Mouse (Mus musculus) megakaryocyte, embryonic 14.5 days (primary cell): ENCODE measurements around the gene Crp. TPM values are rescaled to one million over a fixed set of nuclear protein-coding genes. Genes with fewer than 3 reads are reported as not detected.

Experiments used
- H3K27me3 ChIP-seq: replicated peaks from 2 replicates; pipeline ENCODE3; 2012; ENCODE audit warnings: inconsistent platforms
- H3K36me3 ChIP-seq: replicated peaks from 2 replicates; pipeline ENCODE3; 2012; ENCODE audit warnings: low read length, inconsistent platforms, mixed read lengths
- H3K4me1 ChIP-seq: 2 replicates; pipeline ENCODE4 v1.6.1; 2012; ENCODE audit warnings: inconsistent platforms
- H3K4me3 ChIP-seq: replicated peaks from 2 replicates; pipeline ENCODE3; 2012; ENCODE audit warnings: moderate library complexity, mild to moderate bottlenecking, inconsistent platforms
- H3K9me3 ChIP-seq: 2 replicates; pipeline ENCODE4 v1.6.1; 2012; ENCODE audit warnings: inconsistent platforms
- FLI1 ChIP-seq: IDR thresholded peaks from 2 replicates; pipeline ENCODE4 v1.6.1; 2012; ENCODE audit warnings: low read length, inconsistent platforms, mixed read lengths
- GATA1 ChIP-seq: IDR thresholded peaks from 3 replicates; pipeline ENCODE4 v1.6.1; 2012; ENCODE audit warnings: mixed read lengths, low read length, inconsistent platforms, borderline replicate concordance
- polyA plus RNA-seq: library from polyadenylated mRNA; stranded (reverse); fragments of >175 nt; gene quantifications from 2 replicates; pipeline ENCODE4 v1.2.3, GENCODE M21; 2012; ENCODE audit warnings: low replicate concordance; ENCODE audit not compliant: insufficient read depth

Gene Crp
- polyA plus RNA-seq, 1 experiment = not detected

DNA sequence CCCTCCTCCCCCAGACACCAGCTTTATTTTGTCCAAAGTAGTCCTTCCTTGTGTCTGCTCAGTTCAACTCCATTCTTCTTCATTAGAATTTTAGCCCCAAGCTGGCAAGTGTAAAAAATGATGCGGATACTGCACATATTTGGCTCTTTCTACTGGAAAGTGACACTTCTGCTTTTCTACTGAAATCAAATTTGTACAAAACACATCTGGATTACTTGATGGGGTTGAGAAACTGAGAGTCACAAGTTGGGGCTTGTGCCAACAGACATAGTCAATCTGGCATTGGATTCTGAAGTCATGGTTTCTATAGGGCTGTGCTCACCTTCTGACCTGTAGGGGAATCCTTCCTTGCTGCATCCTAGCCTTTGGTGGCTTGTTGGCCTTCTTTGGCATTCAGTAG, 27.1 kb upstream of the Crp start:
- H3K36me3 ChIP-seq = no peaks in the 10 kb centered on the region
- TF ChIP-seq FLI1 = no peak
- no peak for TF ChIP-seq GATA1
- H3K9me3 ChIP-seq = no peaks in the 10 kb centered on the region
- no peak overlapping the region for H3K4me3 ChIP-seq
- no peaks in the 10 kb centered on the region for H3K4me1 ChIP-seq
- H3K27me3 ChIP-seq = no peaks in the 10 kb centered on the region

DNA sequence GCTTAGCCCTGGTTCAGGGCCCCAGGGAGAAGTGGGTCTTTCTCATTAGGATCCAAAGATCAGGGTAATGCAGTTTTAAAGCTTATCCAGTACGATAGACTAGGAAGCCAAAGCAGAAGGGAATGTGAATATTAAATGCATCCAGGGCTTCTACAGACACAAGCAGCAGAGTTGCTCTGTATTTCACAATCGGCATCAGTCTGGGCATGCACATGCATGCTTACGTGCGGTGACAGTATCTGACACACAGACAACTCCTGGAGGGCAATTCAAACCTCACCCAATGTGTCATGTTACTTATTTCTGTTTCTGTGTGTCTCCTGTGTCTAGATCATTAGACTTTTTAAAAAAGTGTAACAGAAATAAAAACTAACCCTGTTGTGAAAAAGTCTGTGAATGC, 17.1 kb upstream of the Crp start:
- no peaks in the 10 kb centered on the region for H3K36me3 ChIP-seq
- TF ChIP-seq FLI1 = no peak
- no peak for TF ChIP-seq GATA1
- no peak overlapping the region for H3K4me3 ChIP-seq
- no peaks in the 10 kb centered on the region for H3K9me3 ChIP-seq
- H3K27me3 ChIP-seq = no peaks in the 10 kb centered on the region
- no peaks in the 10 kb centered on the region for H3K4me1 ChIP-seq

DNA sequence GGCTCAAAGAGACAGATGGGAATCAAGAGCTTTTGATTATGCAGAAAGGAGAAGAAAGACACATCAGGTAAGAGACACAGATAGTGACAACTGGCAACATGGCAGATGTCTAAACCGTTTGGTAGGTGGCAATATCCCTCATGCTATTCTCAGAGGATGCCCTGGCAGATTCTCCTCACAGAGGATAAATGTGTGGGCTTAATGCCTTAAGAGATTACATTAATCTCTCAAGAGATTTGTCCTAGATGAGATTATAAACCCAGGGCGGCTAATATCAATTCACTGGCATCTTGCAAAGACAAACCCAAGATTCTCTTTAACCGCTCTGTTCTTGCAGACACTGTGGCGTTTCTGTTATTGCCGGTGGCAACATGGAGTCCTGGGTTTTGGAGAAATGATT, 14.3 kb upstream of the Crp start:
- Histone ChIP-seq H3K9me3 (no peaks in the 10 kb centered on the region), H3K4me1 (no peaks in the 10 kb centered on the region), H3K36me3 (no peaks in the 10 kb centered on the region), H3K27me3 (no peaks in the 10 kb centered on the region), H3K4me3 (no peak overlapping the region)
- TF ChIP-seq GATA1 (no peak), FLI1 (no peak)

DNA sequence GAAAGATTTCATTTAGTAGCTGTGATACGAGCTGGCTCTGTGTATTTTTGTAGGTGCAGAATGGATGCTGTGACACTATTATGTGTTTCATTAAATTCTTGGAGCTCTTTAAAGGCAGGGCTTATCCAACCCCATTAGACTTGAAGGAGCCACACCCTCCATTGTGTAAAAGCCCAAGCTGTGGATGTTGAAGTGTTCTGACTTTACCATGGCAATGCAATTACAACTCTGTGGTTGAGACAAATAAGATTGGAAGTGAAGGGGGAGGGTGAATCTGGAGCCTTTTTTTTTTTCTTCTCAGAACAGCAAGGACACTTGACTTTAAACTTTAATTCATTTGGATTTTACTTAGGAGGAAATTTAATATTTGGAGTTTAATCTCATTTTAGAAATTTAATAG, 13.9 kb upstream of the Crp start:
- TF ChIP-seq GATA1 (no peak), FLI1 (no peak)
- Histone ChIP-seq H3K4me3 (no peak overlapping the region), H3K4me1 (no peaks in the 10 kb centered on the region), H3K36me3 (no peaks in the 10 kb centered on the region), H3K27me3 (no peaks in the 10 kb centered on the region), H3K9me3 (no peaks in the 10 kb centered on the region)

DNA sequence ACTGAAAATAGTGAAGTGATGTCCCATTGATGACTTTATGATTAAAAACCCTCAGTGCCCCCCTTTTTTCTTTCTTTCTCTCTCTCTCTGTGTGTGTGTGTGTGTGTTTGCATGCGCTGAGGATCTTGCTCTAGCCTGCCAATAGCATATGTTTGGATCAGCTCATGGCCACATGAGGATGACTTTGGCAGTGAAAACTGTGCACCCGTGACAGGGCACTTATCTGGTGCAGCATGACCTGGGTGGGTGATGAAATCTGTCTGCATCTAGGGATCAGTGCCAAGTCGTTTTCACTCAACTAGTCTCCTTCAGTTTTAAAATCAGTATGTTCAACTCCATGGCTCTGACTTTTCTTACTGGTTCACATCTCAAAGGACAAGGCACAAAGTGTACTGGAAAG, 12.7 kb upstream of the Crp start:
- Histone ChIP-seq H3K4me3 (no peak overlapping the region), H3K36me3 (no peaks in the 10 kb centered on the region), H3K4me1 (no peaks in the 10 kb centered on the region), H3K27me3 (no peaks in the 10 kb centered on the region), H3K9me3 (no peaks in the 10 kb centered on the region)
- TF ChIP-seq GATA1 (no peak), FLI1 (no peak)

DNA sequence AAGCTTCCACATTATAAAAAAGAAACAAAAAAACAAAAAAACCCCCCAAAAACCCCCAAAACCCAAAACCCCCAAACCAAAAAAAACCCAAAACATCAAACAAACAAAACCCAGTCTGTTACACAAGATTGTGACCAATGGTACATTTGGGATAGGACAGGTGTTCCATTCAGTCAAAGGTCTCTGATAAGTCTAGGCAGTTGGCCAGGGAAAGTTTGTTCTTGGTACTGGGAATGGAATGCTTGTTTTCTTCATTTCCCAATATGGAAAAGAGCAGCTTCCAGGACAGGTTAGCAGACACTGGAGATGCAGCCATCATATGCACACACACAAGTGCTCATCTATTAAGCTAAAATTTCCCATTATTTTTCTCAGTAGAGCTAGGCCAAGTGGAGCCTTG, 433 bp upstream of the Crp start:
- no peaks in the 10 kb centered on the region for H3K27me3 ChIP-seq
- no peaks in the 10 kb centered on the region for H3K9me3 ChIP-seq
- no peaks in the 10 kb centered on the region for H3K4me1 ChIP-seq
- H3K36me3 ChIP-seq = no peaks in the 10 kb centered on the region
- no peak overlapping the region for H3K4me3 ChIP-seq
- TF ChIP-seq FLI1 (no peak), GATA1 (no peak)

DNA sequence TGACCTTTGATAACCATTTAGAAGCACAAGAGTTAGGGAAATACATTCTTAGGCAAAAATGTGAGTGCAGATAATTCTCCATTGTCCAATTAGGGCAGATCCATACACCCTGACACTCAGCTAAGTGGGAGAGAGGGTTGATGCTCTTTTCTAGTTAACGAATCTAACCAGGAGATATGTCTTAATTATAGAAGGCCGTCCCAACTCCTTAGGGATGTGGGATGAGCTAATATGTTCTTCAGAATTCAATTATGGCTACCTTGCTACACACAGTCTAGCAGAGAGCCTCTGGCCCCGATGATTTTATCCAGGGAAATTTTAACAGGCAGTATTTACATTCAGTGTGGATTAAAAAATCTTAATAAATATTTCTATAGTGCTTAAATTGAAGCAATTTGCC, 3.0 kb downstream of the Crp start:
- Histone ChIP-seq H3K9me3 (no peaks in the 10 kb centered on the region), H3K36me3 (no peaks in the 10 kb centered on the region), H3K4me1 (no peaks in the 10 kb centered on the region), H3K27me3 (no peaks in the 10 kb centered on the region), H3K4me3 (no peak overlapping the region)
- TF ChIP-seq GATA1 = no peak
- no peak for TF ChIP-seq FLI1

DNA sequence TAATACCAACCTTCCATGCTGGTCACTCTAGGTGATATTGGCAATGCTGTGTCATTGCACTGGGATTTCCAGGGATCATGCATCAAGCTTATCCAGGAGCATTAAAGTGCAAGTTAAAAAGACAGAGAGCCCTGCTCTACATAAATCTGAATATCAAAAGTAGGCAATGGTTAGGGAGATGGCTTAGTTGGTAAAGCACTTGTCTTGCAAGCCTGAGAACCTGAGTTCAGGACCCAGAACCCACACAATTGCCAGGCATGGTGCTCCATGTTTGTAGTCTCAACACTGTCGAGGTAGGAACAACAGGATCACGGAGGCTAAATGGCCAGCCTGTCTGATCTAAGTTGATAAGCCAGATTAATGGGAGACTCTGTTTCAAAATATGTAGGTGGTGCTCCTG, 3.5 kb downstream of the Crp start:
- no peak for TF ChIP-seq FLI1
- TF ChIP-seq GATA1 = no peak
- no peaks in the 10 kb centered on the region for H3K4me1 ChIP-seq
- H3K9me3 ChIP-seq = no peaks in the 10 kb centered on the region
- H3K36me3 ChIP-seq = no peaks in the 10 kb centered on the region
- no peak overlapping the region for H3K4me3 ChIP-seq
- H3K27me3 ChIP-seq = no peaks in the 10 kb centered on the region

DNA sequence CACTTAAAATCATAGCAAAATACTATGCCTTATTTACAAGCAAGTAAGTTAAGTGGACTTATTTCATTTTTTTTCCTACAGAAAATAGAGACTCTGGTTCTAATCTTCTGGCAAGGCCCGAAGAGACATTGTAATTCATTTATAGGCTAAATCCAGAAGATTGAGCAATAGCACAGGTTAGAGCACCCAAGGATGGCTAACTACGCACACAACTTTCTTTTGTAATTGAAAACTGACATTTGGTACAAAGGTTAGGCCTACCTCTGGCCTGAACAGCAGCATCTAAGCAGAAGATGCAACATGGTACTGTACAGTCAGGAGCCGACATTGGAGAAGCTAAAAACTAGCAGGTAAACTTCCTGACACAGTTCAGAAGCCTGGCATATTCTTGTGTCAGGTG, 4.0 kb downstream of the Crp start:
- Histone ChIP-seq H3K9me3 (no peaks in the 10 kb centered on the region), H3K27me3 (no peaks in the 10 kb centered on the region), H3K4me3 (no peak overlapping the region), H3K36me3 (no peaks in the 10 kb centered on the region), H3K4me1 (no peaks in the 10 kb centered on the region)
- TF ChIP-seq GATA1 (no peak), FLI1 (no peak)

DNA sequence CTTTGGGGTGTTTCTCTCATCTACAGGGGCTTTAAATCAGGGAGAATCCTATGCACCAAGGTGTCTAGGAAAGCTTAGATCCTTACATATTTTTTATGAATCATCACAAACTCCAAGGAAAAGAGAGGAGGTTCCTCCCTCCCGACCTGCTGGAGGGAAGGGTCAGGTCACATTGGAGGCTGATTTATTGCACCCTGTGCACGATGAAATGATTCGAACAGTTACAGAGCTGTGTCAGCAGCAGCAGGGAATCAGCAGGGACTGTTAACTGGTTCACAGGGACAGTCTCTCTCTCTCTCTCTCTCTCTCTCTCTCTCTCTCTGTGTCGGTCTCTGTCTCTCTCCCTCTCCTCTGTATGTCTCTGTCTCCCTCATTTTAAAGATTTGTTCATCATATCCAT, 6.9 kb downstream of the Crp start:
- H3K36me3 ChIP-seq = no peaks in the 10 kb centered on the region
- TF ChIP-seq GATA1 (no peak), FLI1 (no peak)
- no peak overlapping the region for H3K4me3 ChIP-seq
- H3K9me3 ChIP-seq = no peaks in the 10 kb centered on the region
- H3K27me3 ChIP-seq = no peaks in the 10 kb centered on the region
- H3K4me1 ChIP-seq = no peaks in the 10 kb centered on the region

DNA sequence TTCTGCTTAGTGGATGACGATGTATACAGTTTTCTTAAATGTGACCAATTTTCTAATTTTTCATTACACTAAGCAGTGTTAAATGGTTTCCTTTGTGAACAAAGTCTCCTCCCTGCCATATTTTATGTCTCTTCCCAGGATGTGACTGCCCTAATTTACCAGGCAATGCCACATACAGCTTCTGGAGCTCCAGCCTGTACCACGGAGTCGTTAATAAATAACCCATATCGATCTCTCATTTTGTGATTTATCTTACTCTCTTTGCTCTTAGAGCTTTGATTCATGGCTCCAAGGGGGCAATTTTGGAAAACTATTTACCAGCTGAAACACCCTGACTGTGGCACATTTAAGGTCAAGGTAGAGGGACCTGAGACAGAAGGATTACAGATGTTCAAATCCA, 8.4 kb downstream of the Crp start:
- Histone ChIP-seq H3K9me3 (no peaks in the 10 kb centered on the region), H3K4me3 (no peak overlapping the region), H3K4me1 (no peaks in the 10 kb centered on the region), H3K27me3 (no peaks in the 10 kb centered on the region), H3K36me3 (no peaks in the 10 kb centered on the region)
- TF ChIP-seq FLI1 (no peak), GATA1 (no peak)
